Mouse (Mus musculus): ENCODE results near the gene Rreb1.

The Rreb1 gene

DNA sequence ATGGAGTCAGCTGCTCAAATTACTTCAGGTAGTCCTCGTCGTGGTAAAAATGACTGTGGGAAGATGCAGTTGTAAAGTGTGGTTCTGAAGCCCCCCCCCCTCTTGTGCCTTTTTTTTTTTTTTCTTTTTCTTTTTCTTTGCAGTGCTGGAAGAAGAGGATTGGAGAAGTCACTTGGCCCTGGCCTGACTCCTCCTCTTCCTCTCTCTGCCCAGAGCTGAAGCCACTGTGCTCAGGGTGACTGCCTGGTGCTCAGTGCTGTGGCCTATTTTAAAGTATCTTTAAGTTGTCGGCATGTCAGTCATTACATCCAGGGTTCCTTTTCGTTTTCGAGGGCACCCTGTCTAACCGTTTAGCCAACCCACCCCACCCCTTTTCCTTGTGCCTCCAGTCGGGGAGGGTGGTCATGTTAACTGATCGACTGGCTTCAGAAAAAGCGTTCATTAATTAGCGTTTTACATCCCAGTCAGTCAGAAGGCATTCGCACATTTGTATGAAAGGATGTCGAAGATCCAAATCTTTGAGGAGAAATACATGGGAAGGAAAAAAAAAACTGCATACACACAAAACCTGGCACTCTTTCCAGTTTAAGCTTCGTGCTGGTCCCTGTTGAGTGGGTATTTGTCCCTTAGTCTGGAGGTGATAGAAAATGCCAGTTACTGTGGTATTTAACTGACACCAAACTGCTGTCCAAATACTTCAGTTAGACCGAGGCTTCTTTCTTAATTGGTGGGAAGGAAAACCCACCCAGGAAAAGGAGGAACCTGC lies 76.4 kb downstream of the Rreb1 start:
- DNase-seq: no peak

DNA sequence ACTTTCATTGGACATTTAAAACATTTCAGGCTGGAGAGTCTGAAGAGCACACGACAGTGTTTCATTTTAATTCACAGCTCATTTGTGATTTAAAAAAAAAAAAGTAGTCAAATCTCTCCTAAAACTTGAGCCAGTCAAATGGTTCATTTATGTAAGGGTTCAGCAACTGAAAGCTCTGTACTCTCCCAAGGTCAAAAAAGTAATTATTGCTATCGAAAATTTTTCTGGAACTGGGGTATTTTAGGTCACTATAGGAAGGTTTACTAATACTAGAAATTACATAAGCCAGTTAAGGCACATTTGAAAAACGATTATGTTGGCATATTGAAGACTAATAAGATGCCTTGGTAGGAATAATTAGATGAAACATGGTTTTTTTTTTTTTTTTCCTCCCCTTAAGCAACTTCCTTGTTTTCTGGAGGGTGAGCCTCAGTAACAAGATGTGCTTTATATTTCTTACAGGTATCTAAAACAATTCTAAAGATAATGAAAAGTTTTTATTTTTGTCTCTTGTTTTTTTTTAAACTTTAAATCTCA lies 77.1 kb downstream of the Rreb1 start:
- no peak for DNase-seq

DNA sequence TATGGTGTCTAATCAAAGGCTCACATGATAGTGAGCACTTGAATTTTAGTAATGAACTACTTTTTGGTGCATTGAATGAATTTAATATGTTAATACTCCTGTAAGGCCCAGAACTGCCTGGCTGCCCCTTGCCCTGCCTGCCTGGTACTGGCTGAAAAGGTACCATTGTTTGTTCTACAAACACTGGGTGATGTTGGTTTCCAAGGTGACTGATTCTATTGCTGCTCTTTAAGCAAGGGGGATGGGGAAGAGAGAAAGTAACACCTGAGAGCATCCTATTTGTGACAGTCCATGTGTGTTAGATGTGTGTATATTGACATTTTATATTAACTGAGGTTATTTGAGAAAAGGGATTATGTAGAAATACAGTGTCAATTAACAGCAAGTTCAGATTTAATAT lies 77.6 kb downstream of the Rreb1 start:
- DNase-seq: no peak

DNA sequence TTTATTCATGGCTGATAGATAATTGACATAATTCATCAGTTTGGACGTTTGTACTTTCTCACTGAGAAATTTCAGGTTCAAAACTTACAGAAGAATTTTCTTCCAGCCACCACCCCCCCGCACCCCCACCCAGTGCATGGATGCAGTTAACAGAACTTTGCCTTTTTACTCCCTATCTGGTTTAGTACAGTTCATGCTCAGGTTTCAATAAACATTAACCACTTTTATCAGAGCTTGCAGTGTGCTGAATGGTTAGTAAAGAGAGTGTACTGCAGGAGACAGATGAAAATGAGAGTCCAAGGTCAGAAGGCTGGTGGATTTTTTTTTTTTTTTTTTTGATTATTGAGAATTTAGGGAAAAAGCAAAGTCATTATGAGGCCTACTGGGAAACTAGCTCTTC lies 78.3 kb downstream of the Rreb1 start:
- peak in 1 of 2 experiments; percentile 65 for DNase-seq

GRCm38 (mm10) chr13:37857284-37858065 lies 79.3 kb downstream of the Rreb1 start:
- DNase-seq: peak; percentile 92 to 94

GRCm38 (mm10) chr13:37858066-37858501 lies 79.9 kb downstream of the Rreb1 start:
- no peak for DNase-seq

- peak; percentile 50 to 51 for DNase-seq
These were observed 80.3 kb downstream of the Rreb1 start for GRCm38 (mm10) chr13:37858508-37858907.

- no peak for DNase-seq
These were observed 81.6 kb downstream of the Rreb1 start for GRCm38 (mm10) chr13:37859782-37860181.

- DNase-seq: no peak
These were observed 82.0 kb downstream of the Rreb1 start for GRCm38 (mm10) chr13:37860204-37860603.

DNA sequence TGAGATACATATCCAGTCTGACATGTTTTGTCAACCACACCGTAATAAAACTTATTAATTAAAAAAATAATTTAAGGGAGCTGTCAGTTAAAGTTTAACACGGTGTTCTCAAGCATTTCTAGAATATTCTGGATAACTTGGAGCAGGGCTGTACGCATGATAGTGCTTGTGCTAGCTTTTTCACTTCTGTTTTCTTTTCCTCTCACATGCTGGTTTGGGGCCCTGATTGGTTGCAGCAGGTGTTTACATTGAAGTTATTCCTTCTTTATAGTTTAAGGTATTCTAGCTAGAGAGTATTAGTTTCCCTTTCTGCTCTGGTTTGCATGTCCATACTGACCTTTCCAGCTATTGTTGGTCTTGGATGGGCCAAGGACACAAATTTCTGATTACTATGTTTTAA lies 82.6 kb downstream of the Rreb1 start:
- DNase-seq: no peak

DNA sequence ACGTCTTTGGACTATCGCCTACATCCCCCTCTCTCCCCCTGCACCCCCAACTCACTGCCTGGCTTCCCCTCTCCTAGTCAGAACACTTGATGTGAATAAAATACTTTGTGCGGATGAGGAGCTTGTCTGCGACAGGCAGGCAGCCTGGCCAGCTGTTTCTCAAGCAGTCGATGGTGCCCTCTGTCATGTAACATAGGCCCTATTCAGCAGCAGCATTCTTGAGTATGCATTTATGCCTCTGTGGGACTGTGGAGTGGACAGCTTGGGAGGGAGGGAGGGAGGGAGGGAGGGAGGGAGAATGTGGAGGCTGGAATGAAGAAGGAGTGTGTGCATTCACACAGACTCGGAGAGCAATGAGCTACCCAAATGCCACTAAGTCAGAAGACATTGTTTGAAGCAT lies 84.3 kb downstream of the Rreb1 start:
- no peak for DNase-seq

DNA sequence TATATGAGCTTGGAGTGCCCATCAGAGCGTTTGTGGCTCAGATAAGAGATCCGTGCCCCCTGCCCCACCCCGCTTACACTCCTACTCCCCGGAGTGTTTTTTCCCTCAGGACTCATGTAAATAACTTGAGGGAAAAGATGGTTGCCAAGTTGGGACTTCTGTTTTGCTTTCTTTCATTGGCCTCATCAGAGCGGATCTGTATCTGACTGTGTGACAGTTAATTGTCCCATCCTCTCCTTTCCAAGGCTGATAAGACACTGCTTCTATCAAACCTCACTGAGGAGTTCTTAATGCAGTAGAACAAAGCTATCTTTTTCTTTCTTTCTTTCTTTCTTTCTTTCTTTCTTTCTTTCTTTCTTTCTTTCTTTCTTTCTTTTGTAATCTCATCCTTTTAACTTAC lies 85.4 kb downstream of the Rreb1 start:
- DNase-seq: no peak

DNA sequence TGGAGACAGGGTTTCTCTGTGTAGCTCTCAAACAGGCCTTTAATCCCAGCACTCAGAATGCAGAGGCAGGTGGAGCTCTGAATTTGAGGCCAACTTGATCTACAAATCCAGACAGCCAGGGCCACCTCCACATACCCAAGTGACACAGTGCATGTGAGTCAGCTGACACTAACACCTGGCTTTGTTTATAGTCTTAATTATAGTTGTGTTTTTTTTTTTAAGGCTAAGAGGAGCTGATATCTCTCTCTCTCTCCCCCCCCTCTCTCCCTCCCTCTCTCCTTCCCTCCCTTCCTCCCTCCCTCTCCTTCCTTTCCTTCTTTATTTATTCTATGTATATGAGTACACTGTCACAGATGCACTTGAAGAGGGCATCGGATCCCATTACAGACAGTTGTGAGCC lies 86.5 kb downstream of the Rreb1 start:
- no peak for DNase-seq

DNA sequence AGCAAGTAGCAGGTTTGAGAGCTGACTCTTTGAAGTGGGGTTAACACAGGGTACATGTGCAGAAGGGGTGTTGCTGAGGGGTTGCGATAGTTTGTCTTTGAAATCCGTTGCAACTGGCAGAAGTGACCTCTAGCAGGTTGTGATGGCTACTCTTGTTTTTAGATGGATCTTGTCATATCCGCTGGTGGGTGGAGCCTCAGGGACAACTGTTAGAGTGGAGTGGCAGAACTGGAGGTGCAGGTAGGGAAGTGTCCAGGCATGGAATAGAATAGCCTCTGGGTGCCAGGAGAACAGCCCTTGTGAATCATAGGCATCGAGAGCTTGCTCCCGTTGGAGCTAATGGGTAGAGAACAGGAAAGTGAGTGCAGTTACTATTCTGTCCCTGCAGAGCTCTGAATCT lies 88.1 kb downstream of the Rreb1 start:
- no peak for DNase-seq

DNA sequence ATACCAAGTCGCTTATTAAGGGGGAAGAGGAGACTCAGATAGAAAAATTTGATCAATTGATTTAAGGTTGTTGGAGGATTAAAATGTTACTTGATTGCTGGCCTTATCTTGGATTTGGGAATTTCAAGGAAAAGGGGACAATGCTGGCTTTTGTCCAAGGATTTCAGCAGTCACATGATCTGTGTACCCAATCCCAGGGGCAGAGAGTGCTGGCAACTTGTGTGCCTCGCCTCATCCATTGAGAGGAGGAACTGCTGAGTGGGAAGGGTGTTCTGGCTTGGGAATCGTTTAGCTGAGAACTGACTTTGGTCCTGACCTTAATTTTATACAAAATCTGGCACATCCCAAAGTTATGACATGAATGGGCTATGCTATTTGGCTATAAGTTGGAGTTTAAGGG lies 88.6 kb downstream of the Rreb1 start:
- no peak for DNase-seq

- DNase-seq: no peak
These were observed 92.1 kb downstream of the Rreb1 start for GRCm38 (mm10) chr13:37870118-37870908.

GRCm38 (mm10) chr13:37872142-37872835 lies 94.1 kb downstream of the Rreb1 start:
- no peak for DNase-seq

DNA sequence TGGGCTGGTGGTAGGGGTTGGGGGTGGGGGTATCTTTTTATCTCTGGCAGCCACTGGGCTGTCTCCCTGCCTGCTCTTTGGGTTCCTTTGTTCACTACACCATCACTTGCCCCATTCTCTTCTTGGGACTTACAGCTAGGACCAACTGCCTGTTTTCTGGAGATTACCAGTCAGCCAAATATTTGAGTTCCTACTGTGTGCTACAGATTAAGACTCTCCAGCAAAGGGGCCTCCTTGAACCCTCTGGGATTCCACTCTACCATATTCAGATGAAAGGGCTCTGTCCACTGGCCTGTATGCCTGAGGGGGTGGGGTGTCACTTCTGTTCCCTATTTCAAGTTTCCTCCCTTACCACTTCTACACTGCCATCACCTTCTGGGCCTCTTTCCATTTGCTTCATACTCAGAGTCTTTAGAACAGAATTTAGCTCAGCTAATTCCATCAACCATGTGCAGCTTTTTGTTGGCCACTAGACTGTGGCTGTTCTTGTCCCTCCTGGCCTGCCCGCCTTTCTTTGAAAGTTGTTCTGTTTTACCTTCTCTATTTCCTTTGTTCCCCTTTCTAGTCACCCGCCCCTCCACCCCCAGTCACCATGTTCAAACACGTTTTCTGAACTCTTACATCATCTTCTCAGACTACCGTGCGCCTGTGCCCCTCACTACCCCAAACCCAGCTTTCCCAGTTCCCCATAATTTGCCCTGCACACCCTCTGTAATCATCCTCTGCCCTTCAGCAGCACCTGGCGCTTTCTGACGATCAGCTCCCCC lies 95.1 kb downstream of the Rreb1 start:
- no peak for DNase-seq

GRCm38 (mm10) chr13:37875919-37876318 lies 97.7 kb downstream of the Rreb1 start:
- DNase-seq: no peak

DNA sequence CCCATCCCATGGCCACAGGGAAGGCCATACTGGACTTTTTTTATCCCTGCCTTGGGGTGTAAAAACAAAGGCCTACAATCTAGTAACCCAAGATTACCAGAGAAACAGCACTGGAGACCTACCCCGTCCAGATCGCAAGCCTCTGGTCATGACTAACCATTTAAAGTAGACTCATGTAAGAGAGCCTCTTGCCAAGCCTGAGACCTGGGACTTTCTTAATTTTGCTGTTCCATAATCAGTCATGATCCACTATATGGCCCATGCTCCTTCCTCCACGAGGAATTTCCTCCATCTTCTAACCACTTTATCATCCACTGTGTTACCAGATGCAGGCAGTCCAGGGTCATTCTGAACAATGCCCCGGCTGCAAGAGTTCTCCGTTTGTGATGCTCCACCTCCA lies 98.2 kb downstream of the Rreb1 start:
- no peak for DNase-seq

DNA sequence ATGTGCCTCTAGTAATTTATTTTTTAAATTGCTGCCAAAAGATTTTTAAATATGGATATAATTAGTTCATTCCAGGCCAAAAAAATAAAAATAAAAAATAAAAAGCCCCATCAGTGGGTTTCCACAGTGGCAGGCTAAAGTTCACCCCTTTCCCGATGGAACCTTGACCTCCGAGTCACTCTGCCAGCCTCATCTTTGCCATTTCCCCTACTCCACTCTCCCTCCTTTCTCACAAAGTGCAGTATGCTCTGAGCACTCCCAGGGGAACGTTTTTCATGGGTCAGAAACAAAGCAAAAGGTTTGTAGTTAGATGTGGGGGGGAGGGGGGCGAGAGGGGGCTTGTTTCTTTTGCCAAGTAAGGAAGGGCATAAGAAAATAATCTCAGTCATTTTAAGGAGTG lies 98.6 kb downstream of the Rreb1 start:
- peak in 1 of 2 experiments; percentile 58 for DNase-seq

DNA sequence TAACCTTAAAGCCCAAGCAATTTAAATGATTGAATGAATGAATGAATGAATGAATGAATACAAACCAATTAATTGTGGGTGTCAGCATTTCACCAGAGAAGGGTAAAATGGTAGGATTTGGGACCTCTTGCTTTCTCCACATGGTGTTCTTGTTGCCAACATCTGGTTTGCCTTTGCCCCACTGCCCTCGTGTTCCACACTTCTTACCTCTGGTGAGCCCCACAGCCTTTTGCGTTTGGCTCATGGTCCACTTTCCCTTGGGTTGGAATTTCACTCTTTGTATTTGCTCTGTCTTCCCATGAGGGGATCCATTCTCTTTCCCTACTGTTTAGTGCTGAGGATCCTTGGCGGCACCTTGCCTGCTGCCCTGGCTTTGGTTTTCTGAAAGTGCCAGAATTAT lies 99.0 kb downstream of the Rreb1 start:
- peak in 1 of 2 experiments; percentile 53 for DNase-seq
